Mouse (Mus musculus): Measurements from ENCODE around the gene Smarce1. TPM values are rescaled to one million over a fixed set of nuclear protein-coding genes. Genes with fewer than 3 reads are reported as not detected.

The Smarce1 gene
- polyA plus RNA-seq, 1 experiment from 2014 or later: 260 TPM

DNA sequence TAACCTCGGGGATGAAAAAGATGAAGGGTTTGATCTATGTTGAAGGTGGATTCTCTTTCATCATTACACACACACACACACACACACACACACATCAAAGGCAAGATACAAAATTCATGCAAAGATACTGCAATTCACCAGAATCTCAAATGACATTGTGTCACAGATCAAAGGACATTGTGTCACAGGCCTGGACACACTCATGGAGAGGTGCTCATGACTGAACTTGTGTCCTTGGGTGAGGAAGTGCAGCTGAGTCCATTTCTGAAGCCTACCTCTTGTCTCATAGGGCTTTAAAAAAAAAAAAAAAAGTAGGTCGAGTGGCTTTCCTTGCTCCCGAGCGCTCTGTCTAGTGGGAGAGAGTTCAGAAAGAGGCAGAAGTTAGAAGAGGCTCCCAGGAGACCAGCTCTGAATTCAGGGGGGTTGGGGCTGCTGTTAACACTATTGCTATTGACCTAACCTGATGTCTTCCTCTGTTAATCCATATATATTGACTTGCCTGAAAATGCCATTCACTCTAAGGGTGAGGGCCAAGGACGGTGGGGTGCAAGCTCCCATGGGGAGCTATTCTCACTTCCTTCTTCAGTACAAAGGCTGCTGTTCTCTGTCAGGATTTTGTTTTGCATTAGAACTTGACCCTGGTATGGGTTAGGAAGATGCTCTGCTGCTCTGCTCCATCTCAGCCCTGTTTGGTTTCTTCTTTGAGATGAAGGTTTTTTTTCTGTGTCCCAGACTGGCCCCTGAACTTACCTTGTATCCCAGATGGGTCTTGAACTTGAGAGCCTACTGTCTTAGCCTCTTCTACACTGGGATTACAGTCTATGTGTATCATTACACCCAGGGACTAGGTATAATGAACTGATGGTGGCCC, 53.5 kb downstream of the Smarce1 start:
- no peaks in the 10 kb centered on the region for H3K27me3 ChIP-seq (ENCODE audit: insufficient read depth, low read length)
- H3K27ac ChIP-seq (ENCODE audit: low read length): no peak overlapping the region
- no peak for ATAC-seq (ENCODE audit: low FRiP score, low TSS enrichment)
- no peaks in the 10 kb centered on the region for H3K36me3 ChIP-seq (ENCODE audit: insufficient read depth, low read length)
- H3K9me3 ChIP-seq (ENCODE audit: low read length): no peaks in the 10 kb centered on the region
- H3K4me3 ChIP-seq (ENCODE audit: low read length): no peak overlapping the region
- H3K4me1 ChIP-seq (ENCODE audit: insufficient read depth, low read length): no peaks in the 10 kb centered on the region
- H3K9ac ChIP-seq (replicated peaks; ENCODE audit: low read length): no peak overlapping the region
- no peak overlapping the region for H3K4me2 ChIP-seq (replicated peaks; ENCODE audit: low read depth, low read length)
- WGBS: 72% methylated on average over 5 of the region's 5 CpGs

DNA sequence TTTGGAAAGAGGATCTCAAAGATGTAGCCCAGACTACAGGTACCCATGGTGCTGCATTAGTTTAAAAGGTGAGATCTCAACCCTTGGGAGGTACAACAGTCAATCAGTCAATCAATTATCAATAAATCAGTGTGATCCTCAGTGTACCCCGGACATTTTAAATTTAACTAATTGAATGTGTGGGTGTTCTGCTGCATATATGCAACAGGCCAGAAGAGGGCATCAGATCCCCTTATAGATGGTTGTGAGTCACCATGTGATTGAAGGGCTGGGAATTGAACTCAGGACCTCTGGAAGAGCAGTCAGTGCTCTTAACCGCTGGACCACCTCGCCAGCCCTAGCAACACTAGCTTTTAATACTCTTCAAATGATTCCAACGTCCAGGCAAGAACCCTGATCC, 58.8 kb downstream of the Smarce1 start:
- Histone ChIP-seq H3K27ac (ENCODE audit: low read length) (no peak overlapping the region), H3K36me3 (ENCODE audit: insufficient read depth, low read length) (no peaks in the 10 kb centered on the region), H3K9me3 (ENCODE audit: low read length) (no peaks in the 10 kb centered on the region), H3K4me1 (ENCODE audit: insufficient read depth, low read length) (0 out of 2 replicates have a peak, but pooled peaks cover 3% of the 10 kb centered on the region), H3K4me2 (replicated peaks; ENCODE audit: low read depth, low read length) (no peak overlapping the region), H3K4me3 (ENCODE audit: low read length) (no peak overlapping the region), H3K27me3 (ENCODE audit: insufficient read depth, low read length) (no peaks in the 10 kb centered on the region), H3K9ac (replicated peaks; ENCODE audit: low read length) (no peak overlapping the region)
- ATAC-seq (ENCODE audit: low FRiP score, low TSS enrichment): no peak
- 82% methylated on average over 4 of the region's 4 CpGs for WGBS

DNA sequence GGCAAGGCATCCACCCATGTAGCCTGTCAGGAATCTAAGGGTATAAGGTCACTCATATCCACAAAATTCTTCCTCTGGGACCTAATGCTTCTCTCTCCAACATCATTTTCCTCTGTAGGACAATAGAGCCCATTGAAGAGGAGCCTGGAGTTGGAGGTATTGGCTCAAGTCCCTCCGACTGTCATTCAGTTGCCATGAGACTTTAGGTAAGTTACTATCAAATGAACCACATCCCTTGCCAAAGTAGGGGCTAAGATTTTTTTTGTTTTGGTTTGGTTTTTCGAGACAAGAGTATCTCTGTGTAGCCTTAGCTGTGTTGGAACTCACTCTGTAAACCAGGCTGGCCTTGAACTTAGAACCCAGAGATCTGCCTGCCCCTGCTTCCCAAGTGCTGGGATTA, 59.4 kb downstream of the Smarce1 start:
- Histone ChIP-seq H3K4me3 (ENCODE audit: low read length) (no peak overlapping the region), H3K27ac (ENCODE audit: low read length) (no peak overlapping the region), H3K4me1 (ENCODE audit: insufficient read depth, low read length) (0 out of 2 replicates have a peak, but pooled peaks cover 3% of the 10 kb centered on the region), H3K27me3 (ENCODE audit: insufficient read depth, low read length) (no peaks in the 10 kb centered on the region), H3K36me3 (ENCODE audit: insufficient read depth, low read length) (no peaks in the 10 kb centered on the region), H3K9me3 (ENCODE audit: low read length) (no peaks in the 10 kb centered on the region), H3K9ac (replicated peaks; ENCODE audit: low read length) (no peak overlapping the region), H3K4me2 (replicated peaks; ENCODE audit: low read depth, low read length) (no peak overlapping the region)
- ATAC-seq (ENCODE audit: low FRiP score, low TSS enrichment): no peak
- WGBS: 72% methylated on average over 2 of the region's 2 CpGs

DNA sequence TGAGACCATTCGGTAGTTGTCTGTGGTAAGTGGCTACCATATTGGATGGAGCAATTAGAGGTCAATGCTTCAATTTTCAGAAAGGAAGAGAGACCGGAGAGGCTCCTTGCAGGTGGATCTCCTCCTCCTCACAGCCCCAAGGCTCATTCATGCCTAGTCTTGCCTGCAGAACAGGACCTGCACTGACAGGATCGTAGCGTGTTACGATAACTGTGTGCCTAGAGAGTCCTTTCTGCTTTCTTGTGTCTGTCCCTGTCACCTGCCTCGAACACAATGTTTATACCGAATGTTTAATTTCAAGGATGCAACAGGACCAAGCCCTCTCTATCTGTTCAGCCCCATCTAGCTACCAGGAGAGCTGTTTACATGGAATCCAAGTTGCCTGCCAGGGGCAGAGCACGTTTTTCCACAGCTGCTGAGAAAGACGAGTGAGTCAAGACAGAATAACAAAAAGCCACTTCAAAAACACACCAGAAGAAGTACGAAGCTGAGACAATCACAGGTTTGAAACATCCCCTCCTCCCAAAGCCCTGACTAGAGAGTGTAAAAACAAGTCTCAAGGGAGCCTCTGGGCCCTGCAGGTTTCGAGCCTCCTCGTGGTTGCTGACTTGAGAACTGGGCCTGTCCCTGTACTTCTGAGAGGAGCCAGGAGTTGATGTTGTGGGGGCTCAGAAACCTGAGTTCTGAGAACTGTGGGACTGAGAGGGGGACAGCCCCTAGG, 60.1 kb downstream of the Smarce1 start:
- no peak for ATAC-seq (ENCODE audit: low FRiP score, low TSS enrichment)
- 66% methylated on average over 12 of the region's 12 CpGs for WGBS
- H3K9me3 ChIP-seq (ENCODE audit: low read length): no peaks in the 10 kb centered on the region

DNA sequence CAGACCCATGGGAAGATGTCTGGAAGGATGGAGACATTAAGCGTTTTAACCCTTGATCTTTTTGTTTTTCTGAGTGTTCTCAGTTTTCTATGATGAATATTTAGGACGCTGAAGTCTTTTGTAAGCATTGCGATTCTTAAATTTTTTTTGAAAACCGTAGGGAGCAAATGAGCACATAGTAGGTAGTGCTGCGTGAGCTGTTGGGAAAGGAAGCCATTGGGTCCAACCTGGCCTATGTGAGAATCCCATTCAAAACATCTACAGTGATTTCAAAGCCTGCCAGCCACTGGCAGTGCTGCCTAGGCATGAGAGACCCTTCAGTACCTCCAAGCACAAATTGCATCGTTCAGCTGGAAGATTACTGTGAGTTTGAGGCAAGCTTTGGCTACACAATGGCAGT, 60.8 kb downstream of the Smarce1 start:
- 90% methylated on average over 6 of the region's 6 CpGs for WGBS
- Histone ChIP-seq H3K36me3 (ENCODE audit: insufficient read depth, low read length) (no peaks in the 10 kb centered on the region), H3K4me1 (ENCODE audit: insufficient read depth, low read length) (0 out of 2 replicates have a peak, but pooled peaks cover 3% of the 10 kb centered on the region), H3K9me3 (ENCODE audit: low read length) (no peaks in the 10 kb centered on the region), H3K27ac (ENCODE audit: low read length) (no peak overlapping the region), H3K4me3 (ENCODE audit: low read length) (no peak overlapping the region), H3K9ac (replicated peaks; ENCODE audit: low read length) (no peak overlapping the region), H3K4me2 (replicated peaks; ENCODE audit: low read depth, low read length) (no peak overlapping the region), H3K27me3 (ENCODE audit: insufficient read depth, low read length) (no peaks in the 10 kb centered on the region)
- ATAC-seq (ENCODE audit: low FRiP score, low TSS enrichment): no peak

More for the DNA sequence above, 60.1 kb downstream of the Smarce1 start:
- Histone ChIP-seq H3K27me3 (ENCODE audit: insufficient read depth, low read length) (no peaks in the 10 kb centered on the region), H3K9ac (replicated peaks; ENCODE audit: low read length) (no peak overlapping the region), H3K36me3 (ENCODE audit: insufficient read depth, low read length) (no peaks in the 10 kb centered on the region), H3K27ac (ENCODE audit: low read length) (no peak overlapping the region), H3K4me1 (ENCODE audit: insufficient read depth, low read length) (0 out of 2 replicates have a peak, but pooled peaks cover 3% of the 10 kb centered on the region), H3K4me3 (ENCODE audit: low read length) (no peak overlapping the region), H3K4me2 (replicated peaks; ENCODE audit: low read depth, low read length) (no peak overlapping the region)

DNA sequence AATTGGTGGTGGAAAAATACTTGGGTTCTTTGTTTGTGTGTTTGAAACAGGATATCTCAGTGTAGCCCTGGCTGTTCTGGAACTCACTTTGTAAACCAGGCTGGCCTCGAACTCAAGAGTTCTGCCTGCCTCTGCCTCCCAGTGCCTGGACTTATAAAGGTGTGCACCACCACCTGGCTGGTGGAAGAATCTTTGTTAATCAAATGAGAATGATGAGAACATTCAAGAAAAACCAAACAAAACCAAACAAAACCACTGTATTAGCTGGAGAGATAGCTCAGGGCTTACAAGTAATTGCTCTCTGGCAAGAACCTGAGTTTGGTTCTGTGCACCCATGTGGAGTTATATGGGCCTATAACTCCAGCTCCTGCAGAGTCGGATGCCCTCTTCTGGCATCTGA, 61.4 kb downstream of the Smarce1 start:
- Histone ChIP-seq H3K4me2 (replicated peaks; ENCODE audit: low read depth, low read length) (no peak overlapping the region), H3K27ac (ENCODE audit: low read length) (no peak overlapping the region), H3K27me3 (ENCODE audit: insufficient read depth, low read length) (no peaks in the 10 kb centered on the region), H3K4me3 (ENCODE audit: low read length) (no peak overlapping the region), H3K9ac (replicated peaks; ENCODE audit: low read length) (no peak overlapping the region), H3K9me3 (ENCODE audit: low read length) (no peaks in the 10 kb centered on the region), H3K36me3 (ENCODE audit: insufficient read depth, low read length) (no peaks in the 10 kb centered on the region), H3K4me1 (ENCODE audit: insufficient read depth, low read length) (0 out of 2 replicates have a peak, but pooled peaks cover 3% of the 10 kb centered on the region)
- ATAC-seq (ENCODE audit: low FRiP score, low TSS enrichment): no peak
- 94% methylated on average over 2 of the region's 2 CpGs for WGBS

DNA sequence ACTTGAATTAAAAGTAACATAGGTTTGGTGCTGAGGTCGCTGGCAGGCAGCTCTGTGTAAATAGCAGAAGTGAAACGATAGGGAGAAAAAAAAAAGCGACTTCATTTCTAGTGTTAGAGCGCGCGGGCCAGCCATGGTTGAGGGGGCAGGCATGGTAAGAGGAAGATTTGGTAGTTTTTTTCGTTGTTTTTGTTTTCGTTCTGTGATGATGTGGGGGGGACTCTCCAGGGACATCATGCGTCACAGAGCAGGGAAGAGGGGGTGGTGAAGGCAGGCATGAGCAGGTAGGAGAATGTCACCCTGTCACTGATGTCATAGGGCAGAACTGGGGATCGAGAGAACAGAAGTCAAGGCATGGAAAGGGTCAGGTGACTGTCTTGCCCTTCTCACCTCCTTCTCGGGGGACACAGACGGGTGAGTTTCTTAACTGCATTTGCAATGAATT, 62.8 kb downstream of the Smarce1 start:
- Histone ChIP-seq H3K27ac (ENCODE audit: low read length) (no peak overlapping the region), H3K4me3 (ENCODE audit: low read length) (no peak overlapping the region), H3K27me3 (ENCODE audit: insufficient read depth, low read length) (no peaks in the 10 kb centered on the region), H3K36me3 (ENCODE audit: insufficient read depth, low read length) (no peaks in the 10 kb centered on the region), H3K4me1 (ENCODE audit: insufficient read depth, low read length) (0 out of 2 replicates have a peak, but pooled peaks cover 3% of the 10 kb centered on the region), H3K9ac (replicated peaks; ENCODE audit: low read length) (no peak overlapping the region), H3K4me2 (replicated peaks; ENCODE audit: low read depth, low read length) (no peak overlapping the region), H3K9me3 (ENCODE audit: low read length) (no peaks in the 10 kb centered on the region)
- ATAC-seq (ENCODE audit: low FRiP score, low TSS enrichment): no peak
- 44% methylated on average over 12 of the region's 12 CpGs for WGBS

DNA sequence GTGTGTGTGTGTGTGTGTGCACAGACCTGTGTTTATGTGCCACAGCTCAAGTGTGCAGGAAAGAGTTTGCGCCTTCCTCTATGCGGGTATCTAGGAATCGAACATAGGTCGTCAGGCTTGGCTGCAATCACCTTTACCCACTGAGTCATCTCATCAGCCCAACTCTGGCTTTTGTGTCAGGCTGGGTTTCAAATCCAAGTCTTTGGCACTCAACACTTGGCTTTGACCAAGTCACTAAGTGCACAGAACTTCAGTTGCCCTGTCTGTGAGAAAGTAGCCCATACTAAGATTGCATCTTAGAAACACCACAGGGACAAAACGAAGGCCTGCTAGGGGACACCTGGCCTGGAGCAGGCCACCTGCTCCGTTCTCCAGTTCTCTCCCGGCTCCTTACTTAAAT, 63.2 kb downstream of the Smarce1 start:
- no peak overlapping the region for H3K4me3 ChIP-seq (ENCODE audit: low read length)
- no peak overlapping the region for H3K27ac ChIP-seq (ENCODE audit: low read length)
- no peak overlapping the region for H3K9ac ChIP-seq (replicated peaks; ENCODE audit: low read length)
- no peak for ATAC-seq (ENCODE audit: low FRiP score, low TSS enrichment)
- H3K4me1 ChIP-seq (ENCODE audit: insufficient read depth, low read length): 0 out of 2 replicates have a peak, but pooled peaks cover 3% of the 10 kb centered on the region
- no peaks in the 10 kb centered on the region for H3K9me3 ChIP-seq (ENCODE audit: low read length)
- H3K4me2 ChIP-seq (replicated peaks; ENCODE audit: low read depth, low read length): no peak overlapping the region
- H3K36me3 ChIP-seq (ENCODE audit: insufficient read depth, low read length): no peaks in the 10 kb centered on the region
- WGBS: 80% methylated on average over 7 of the region's 7 CpGs
- no peaks in the 10 kb centered on the region for H3K27me3 ChIP-seq (ENCODE audit: insufficient read depth, low read length)

DNA sequence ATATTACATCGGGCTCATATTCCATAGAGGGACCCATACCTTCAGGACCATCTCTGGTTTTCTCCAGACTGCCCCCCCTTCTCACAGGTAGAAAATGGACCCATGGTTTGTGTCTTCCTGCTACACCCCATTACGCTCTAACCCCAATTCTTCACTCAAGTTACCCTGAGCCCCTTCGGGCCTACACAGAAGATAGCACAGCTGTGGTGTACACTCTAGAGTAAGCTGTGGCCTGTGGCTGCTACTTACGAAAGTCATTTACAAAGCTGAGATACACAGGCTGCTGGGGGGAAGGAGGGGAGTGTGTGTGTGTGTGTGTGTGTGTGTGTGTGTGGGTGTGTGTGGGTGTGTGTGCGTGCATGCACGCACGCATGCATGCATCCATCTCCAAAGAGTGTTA, 64.6 kb downstream of the Smarce1 start:
- Histone ChIP-seq H3K36me3 (ENCODE audit: insufficient read depth, low read length) (no peaks in the 10 kb centered on the region), H3K27me3 (ENCODE audit: insufficient read depth, low read length) (no peaks in the 10 kb centered on the region), H3K4me1 (ENCODE audit: insufficient read depth, low read length) (0 out of 2 replicates have a peak, but pooled peaks cover 3% of the 10 kb centered on the region), H3K4me3 (ENCODE audit: low read length) (no peak overlapping the region), H3K9ac (replicated peaks; ENCODE audit: low read length) (no peak overlapping the region), H3K4me2 (replicated peaks; ENCODE audit: low read depth, low read length) (no peak overlapping the region), H3K9me3 (ENCODE audit: low read length) (no peaks in the 10 kb centered on the region), H3K27ac (ENCODE audit: low read length) (no peak overlapping the region)
- 95% methylated on average over 7 of the region's 7 CpGs for WGBS
- ATAC-seq (ENCODE audit: low FRiP score, low TSS enrichment): no peak

Measured in kidney, embryonic 16.5 days (tissue).